Mouse (Mus musculus): ENCODE data around the gene Srgap1. TPM values are rescaled to one million over a fixed set of nuclear protein-coding genes. Genes with fewer than 3 reads are reported as not detected.
A peak's percentile ranks its signal among the peaks of the same experiment; 100 is the strongest.
"Not testable (repeated sequence)": the region's sequence is repeated elsewhere in the genome, so short reads cannot be mapped to it uniquely, and the experiment has no call there.

The Srgap1 gene
- polyA plus RNA-seq, 1 experiment, result 1.6 TPM

DNA sequence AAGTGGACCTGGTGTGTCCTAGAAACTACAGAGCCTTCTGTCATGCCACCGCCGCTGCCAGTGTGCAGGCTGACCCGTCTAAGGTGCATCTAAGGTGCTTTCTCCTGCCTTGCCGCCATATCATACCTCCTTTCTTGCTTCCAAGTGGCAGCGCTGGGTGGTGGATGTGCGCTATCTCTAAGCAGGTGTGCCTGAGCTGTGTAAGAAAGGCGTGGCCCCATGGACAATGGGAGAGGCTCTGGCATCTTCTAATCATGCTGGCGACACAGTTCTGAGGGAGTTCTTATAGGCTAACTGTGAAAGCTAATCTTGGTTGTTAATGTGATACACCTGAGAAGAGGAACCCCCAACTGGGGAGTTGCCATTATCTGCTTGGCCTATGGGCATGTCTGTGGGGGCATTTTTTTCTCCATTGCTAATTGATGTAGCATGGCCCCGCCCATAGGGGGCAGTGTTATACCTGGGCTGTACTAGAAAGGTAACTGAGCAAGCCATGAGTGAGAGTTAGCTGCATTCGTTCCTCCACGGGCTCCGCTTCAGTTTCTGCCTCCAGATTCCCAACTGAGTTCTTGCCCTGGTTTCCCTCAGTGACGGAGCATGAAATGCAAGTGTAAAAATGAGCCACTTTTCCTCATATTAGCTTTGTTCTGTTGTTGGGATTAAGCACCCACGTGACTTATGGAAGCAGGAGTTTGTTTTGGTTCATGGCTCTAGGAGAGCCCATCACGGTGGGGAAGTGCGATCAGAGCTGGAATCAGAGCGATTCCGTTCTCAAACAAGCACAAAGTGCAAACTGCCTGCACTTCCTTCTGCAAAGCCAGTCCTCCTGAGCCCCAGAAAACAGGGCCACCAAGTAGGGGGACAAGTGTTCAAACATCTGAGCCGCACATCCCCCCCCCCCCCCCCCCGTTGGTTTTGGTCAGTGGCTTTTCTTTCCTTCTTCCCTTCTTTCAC lies 276.2 kb downstream of the Srgap1 start:
- TF ChIP-seq POLR2A (IDR thresholded peaks at IDR 0.05; ENCODE audit: low read depth, low read length) (no peak), CTCF (IDR thresholded peaks at IDR 0.05; ENCODE audit: extremely low read depth, insufficient read length, insufficient replicate concordance, low read depth, low read length) (peak; percentile 62; the same call in 1 of the 2 replicates)
- H3K36me3 ChIP-seq (ENCODE audit: control insufficient read depth, insufficient read depth, low read length), result no peaks in the 10 kb centered on the region
- 37% methylated on average over 20 of the region's 20 CpGs for WGBS
- no peaks in the 10 kb centered on the region for H3K4me1 ChIP-seq (ENCODE audit: control insufficient read depth, insufficient read depth, insufficient read length, low read length)
- H3K27ac ChIP-seq (ENCODE audit: insufficient read depth, low read depth, low read length), result no peak overlapping the region
- H3K27me3 ChIP-seq (ENCODE audit: control insufficient read depth, insufficient read depth, low read length), result no peaks in the 10 kb centered on the region
- H3K4me3 ChIP-seq (ENCODE audit: low read depth, low read length), result no peak overlapping the region

DNA sequence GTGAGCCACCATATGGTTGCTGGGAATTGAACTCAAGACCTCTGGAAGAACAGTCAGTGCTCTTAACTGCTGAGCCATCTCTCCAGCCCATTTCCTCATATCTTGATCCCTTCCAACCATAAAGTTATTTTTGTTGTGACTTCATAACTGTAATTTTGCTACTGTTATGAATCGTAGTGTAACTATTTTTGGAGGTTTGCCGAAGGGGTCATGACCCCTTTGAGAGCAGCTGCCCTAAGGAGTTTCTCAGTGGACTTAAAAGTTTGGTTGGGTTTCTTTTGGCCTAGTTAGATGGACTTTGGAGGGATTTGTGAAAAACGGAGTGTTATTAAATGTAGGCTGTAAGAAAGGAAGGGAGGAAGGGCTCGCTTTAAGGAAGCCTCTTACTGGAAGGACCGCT lies 277.4 kb downstream of the Srgap1 start:
- no peaks in the 10 kb centered on the region for H3K4me1 ChIP-seq (ENCODE audit: control insufficient read depth, insufficient read depth, insufficient read length, low read length)
- TF ChIP-seq CTCF (IDR thresholded peaks at IDR 0.05; ENCODE audit: extremely low read depth, insufficient read length, insufficient replicate concordance, low read depth, low read length), result no peak
- TF ChIP-seq POLR2A (IDR thresholded peaks at IDR 0.05; ENCODE audit: low read depth, low read length), result no peak
- H3K27ac ChIP-seq (ENCODE audit: insufficient read depth, low read depth, low read length), result no peak overlapping the region
- no peaks in the 10 kb centered on the region for H3K27me3 ChIP-seq (ENCODE audit: control insufficient read depth, insufficient read depth, low read length)
- H3K36me3 ChIP-seq (ENCODE audit: control insufficient read depth, insufficient read depth, low read length), result no peaks in the 10 kb centered on the region
- no peak overlapping the region for H3K4me3 ChIP-seq (ENCODE audit: low read depth, low read length)
- 84% methylated on average over 5 of the region's 5 CpGs for WGBS

DNA sequence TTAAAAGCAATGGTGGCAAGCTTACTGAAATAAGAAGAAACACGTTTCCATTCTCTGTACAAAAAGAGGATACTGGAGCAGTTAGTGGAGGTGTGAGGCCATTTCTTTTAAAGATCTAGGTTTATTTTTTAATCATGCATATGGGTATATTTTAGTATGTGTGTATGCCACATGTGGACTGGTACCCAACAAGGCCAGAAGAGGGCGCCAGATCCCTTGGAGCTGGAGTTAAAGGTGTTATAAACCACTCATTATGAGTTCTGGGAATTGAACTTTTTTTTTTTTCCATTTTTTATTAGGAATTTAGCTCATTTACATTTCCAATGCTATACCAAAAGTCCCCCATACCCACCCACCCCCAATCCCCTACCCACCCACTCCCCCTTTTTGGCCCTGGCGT lies 279.8 kb downstream of the Srgap1 start:
- not testable (repeated sequence) for H3K4me3 ChIP-seq (ENCODE audit: low read depth, low read length); H3K36me3 ChIP-seq (ENCODE audit: control insufficient read depth, insufficient read depth, low read length); H3K27me3 ChIP-seq (ENCODE audit: control insufficient read depth, insufficient read depth, low read length); H3K4me1 ChIP-seq (ENCODE audit: control insufficient read depth, insufficient read depth, insufficient read length, low read length); H3K27ac ChIP-seq (ENCODE audit: insufficient read depth, low read depth, low read length)
- WGBS, result 82% methylated on average over 3 of the region's 3 CpGs

DNA sequence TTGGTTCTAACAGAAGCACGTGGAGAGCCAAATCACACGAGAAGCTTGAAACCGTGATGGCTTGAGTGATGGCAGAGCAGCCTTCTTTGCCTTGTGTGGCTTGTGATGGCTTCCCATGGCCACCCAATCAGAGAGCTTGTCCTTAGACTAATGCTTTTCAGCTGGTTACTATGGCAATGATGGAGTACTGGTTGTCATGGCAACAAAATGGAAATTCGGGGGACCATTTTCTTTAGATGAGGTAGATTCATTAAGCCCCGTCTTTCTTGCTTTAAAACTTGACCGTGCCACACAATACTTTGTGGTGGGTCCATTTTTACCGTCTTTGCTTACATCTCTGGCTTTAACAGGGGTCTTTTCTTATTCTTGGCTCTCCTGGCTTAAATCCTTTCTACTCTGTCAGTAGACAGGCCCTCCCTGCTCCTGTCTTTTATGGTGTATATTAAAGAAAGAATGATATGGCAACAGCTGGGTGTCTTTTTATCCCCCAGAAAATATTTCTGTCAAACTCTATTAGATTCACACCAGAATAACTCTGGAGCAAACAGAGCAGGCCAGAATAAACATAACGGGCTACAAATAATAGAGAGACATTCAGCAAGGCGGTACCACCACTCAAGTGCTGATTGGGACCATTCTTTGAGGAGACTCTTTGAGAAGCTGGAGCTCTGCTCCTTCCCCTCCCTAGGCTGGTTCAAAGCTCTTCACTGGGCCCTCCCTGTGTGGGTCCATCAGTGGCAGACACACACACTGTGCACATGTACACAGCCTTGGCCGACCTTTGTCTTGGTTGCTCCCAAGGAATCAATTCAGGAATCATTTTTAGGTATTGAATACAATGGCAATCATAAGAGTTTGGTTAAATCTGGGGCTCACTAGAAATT lies 281.7 kb downstream of the Srgap1 start:
- no peak overlapping the region for H3K4me3 ChIP-seq (ENCODE audit: low read depth, low read length)
- no peaks in the 10 kb centered on the region for H3K36me3 ChIP-seq (ENCODE audit: control insufficient read depth, insufficient read depth, low read length)
- WGBS, result 81% methylated on average over 10 of the region's 10 CpGs
- no peak overlapping the region for H3K27ac ChIP-seq (ENCODE audit: insufficient read depth, low read depth, low read length)
- no peaks in the 10 kb centered on the region for H3K27me3 ChIP-seq (ENCODE audit: control insufficient read depth, insufficient read depth, low read length)
- no peak for TF ChIP-seq POLR2A (IDR thresholded peaks at IDR 0.05; ENCODE audit: low read depth, low read length)
- no peak for TF ChIP-seq CTCF (IDR thresholded peaks at IDR 0.05; ENCODE audit: extremely low read depth, insufficient read length, insufficient replicate concordance, low read depth, low read length)
- H3K4me1 ChIP-seq (ENCODE audit: control insufficient read depth, insufficient read depth, insufficient read length, low read length), result no peaks in the 10 kb centered on the region

DNA sequence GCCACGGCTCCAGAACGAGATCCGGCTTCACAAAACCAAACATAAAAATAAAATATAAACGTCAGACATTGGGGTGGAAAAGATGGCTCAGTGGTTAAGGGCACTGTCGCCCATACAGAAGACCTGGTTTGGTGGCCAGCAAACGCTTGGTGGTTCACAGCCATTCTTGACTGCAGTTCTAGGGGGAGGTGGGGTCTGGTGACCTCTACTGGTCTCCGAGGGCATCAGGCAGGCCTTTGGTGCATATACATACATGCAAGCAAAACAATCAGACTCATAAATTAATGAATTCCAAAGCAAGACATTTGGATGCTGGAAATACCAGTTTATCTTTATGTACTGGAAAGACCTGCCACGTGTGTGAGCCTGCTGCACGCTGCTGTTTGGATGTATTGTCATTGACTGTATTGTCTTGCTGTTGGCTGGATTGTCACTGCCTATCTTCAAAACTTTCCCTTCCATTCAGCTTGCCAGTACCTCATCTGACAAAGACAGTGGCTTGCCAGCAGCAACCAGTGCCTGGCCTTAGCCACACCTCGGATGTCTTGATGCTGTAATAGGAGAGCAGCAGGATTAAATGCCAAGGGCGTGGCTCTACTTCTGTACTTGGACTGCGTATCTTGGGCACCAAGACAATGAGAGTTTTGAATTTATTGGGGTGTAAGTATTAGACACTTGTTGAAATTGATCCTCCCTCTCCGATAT lies 282.5 kb downstream of the Srgap1 start:
- 67% methylated on average over 13 of the region's 13 CpGs for WGBS
- no peak for TF ChIP-seq CTCF (IDR thresholded peaks at IDR 0.05; ENCODE audit: extremely low read depth, insufficient read length, insufficient replicate concordance, low read depth, low read length)
- no peak for TF ChIP-seq POLR2A (IDR thresholded peaks at IDR 0.05; ENCODE audit: low read depth, low read length)
- H3K27ac ChIP-seq (ENCODE audit: insufficient read depth, low read depth, low read length), result no peak overlapping the region

DNA sequence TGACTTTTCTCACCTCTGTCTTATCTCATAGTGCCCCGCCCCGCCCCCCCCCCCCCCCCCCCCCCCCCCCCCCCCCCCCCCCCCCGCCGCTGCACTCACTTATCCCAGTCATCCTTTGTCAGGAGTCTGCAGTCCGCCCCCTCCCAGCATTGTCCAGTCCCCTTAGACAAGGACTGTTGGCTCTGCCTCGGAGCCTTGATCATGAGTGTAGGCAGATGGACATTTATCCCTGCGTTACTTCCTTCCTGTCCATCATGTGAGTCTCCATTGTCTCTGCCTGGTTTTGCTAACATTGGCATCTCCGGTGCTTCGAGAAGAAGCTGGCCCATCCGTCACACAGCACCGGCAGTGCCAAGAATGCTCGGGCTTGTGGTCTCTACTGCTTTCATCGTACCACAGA lies 283.9 kb downstream of the Srgap1 start:
- Histone ChIP-seq H3K4me1 (ENCODE audit: control insufficient read depth, insufficient read depth, insufficient read length, low read length) (no peaks in the 10 kb centered on the region), H3K27ac (ENCODE audit: insufficient read depth, low read depth, low read length) (no peak overlapping the region), H3K27me3 (ENCODE audit: control insufficient read depth, insufficient read depth, low read length) (no peaks in the 10 kb centered on the region), H3K4me3 (ENCODE audit: low read depth, low read length) (no peak overlapping the region), H3K36me3 (ENCODE audit: control insufficient read depth, insufficient read depth, low read length) (no peaks in the 10 kb centered on the region)
- WGBS, result 80% methylated on average over 8 of the region's 13 CpGs
- TF ChIP-seq POLR2A (IDR thresholded peaks at IDR 0.05; ENCODE audit: low read depth, low read length) (no peak), CTCF (IDR thresholded peaks at IDR 0.05; ENCODE audit: extremely low read depth, insufficient read length, insufficient replicate concordance, low read depth, low read length) (no peak)

More for the DNA sequence above, 282.5 kb downstream of the Srgap1 start:
- H3K27me3 ChIP-seq (ENCODE audit: control insufficient read depth, insufficient read depth, low read length), result no peaks in the 10 kb centered on the region
- H3K4me1 ChIP-seq (ENCODE audit: control insufficient read depth, insufficient read depth, insufficient read length, low read length), result no peaks in the 10 kb centered on the region
- H3K36me3 ChIP-seq (ENCODE audit: control insufficient read depth, insufficient read depth, low read length), result no peaks in the 10 kb centered on the region
- no peak overlapping the region for H3K4me3 ChIP-seq (ENCODE audit: low read depth, low read length)
